Mouse (Mus musculus): ENCODE measurements at regions not wholly inside any gene's neighbourhood (a gene's known extent, or its start where the extent isn't known, plus 50 kb on each side); places are given as distances from the start of the nearest gene placed in this dataset.

DNA sequence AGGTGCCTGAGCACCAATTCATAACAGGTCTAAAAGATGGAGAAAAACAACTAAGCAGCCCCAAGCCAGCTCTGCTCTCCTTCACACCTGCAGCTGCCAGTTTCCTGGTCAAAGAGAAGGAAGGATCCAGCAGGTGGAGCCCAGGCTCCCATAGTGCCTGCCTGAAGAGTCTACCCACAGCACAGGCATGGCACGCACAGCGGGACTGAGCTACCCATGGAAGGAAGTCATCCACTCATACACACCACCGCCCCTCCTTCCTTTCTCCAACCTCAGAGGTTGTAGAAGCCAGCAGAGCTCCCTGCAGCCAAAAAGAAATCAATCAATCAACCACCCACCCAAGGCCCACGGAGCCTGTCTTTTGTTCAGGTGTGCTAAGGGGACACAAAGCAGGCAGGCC is 197.0 kb upstream of the Cadm1 start:
- no peak for DNase-seq (ENCODE audit: low spot score in 2 of 2)

DNA sequence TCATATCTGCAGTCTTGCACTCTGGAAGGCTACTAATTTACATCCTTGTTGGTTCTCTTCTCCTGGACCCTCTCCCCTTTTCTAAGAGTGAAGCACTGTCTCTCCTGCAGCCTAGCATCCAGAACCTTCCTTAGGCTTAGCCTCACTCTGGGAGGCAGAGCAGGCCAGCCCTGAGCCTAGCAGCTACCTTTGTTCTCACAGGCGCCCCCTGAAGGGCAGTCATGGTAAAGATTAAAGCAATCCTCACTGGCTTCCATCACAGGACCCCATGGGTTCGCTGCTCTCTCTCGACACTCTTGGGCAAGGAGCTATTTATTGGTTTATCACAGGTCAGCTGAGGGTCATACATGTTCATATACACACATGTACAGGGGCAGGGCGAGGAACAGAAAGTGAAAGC is 191.8 kb upstream of the Cadm1 start:
- peak in 1 of 2 experiments; percentile 23 for DNase-seq (ENCODE audit: low spot score in 2 of 2)

DNA sequence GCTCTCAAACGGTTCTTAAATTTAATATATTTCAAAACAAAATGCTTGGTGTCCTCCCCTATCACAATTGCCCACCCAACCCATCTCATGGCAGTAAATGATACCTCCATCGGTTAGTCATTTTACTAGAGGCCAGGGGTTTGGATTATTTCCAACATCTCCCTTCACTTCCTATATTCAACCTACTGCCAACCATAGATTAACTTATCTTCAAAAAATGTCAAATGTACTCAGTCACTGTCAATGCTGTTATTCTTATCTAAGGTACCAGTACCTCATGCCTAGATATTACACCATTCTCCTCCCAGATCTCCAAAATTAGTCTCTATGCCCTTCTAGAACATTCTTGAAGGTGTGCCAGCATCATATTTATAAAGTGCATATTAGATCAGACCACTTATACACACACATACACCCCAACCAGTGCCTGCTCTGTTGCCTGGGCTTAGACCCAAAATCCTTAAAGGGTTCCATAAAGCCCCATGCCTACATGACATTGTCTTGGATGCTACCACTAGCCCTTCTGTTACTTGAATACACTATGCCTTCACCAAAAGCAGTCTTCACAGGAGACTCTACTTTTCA is 183.4 kb upstream of the Cadm1 start:
- DNase-seq (ENCODE audit: low spot score in 2 of 2): no peak

DNA sequence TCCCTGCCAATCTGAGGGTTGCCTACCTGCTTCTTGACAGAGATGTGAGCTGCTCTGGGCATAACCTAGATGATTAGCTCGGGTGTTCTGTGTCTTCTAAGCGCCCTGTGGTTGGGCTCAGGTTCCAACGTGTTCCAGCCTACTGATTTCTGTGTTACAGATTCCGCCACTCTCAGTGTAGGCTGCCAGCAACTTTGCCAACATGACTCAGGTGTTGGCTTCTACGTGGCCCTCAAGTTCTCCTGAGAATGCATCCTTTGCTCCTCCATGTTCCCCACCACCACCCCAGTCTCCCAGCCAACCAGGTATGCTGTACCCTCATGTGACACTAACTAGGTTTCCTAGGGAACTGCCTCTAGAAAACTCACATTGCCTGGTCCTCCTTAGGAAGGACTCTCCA is 179.7 kb upstream of the Cadm1 start:
- DNase-seq (ENCODE audit: low spot score in 2 of 2): no peak

DNA sequence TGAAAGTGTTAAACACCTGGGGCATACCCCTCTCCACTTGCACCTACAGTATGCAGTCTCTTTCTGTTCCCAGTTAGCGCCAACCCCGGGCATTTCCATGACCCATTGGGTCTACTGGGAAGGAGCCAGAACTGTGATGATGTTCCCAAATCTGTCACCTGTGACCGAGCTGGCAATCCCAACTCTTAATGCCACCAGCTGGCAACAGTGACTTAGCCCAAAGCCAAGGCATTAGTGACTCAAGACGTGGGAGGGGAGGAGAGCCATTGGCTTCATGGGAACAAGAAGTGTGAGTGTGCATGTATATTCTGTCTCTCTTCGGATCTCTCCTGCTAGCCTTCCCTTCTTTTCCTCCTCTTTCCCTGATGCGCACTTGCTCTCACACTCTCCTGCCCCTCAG is 178.9 kb upstream of the Cadm1 start:
- DNase-seq (ENCODE audit: low spot score in 2 of 2): no peak

DNA sequence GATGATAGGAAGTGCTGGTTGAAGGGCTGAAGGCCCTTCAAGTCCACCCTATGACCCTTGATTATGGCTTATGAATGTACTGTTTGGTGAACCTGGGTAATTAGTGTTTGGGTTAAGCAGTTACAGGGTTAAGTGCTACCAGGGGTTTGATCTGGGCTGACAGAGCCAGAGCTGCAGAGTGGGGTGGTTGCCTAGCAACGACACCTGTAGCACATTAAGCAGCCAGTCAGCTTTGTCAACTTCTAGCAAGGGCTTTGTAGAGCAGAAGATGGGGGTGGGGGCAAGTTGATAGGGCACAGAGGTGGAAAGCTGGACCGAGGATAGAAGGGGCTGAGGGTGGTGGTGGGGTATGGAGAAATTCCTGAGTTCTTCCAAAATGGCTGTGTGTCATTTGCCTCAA is 177.0 kb upstream of the Cadm1 start:
- DNase-seq (ENCODE audit: low spot score in 2 of 2): no peak

DNA sequence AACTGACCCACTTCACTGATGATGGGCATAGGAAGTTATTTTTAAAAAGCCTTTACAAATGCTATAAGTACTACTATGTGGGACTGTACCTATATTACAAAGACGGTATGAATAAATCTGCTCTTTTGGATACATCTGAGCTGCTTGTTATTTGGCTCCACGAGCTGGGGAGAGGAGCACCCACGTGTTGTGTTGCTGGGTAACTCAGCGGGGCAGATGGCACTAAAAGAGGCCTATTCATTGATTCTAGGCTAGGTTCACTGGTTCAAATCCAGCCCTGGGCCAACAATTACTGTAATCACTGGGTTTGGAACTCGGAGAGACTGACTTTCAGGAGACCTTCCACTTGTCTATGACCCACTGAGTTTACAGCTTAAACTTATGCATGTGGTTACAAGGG is 176.0 kb upstream of the Cadm1 start:
- DNase-seq (ENCODE audit: low spot score in 2 of 2): peak in 1 of 2 experiments; percentile 58

DNA sequence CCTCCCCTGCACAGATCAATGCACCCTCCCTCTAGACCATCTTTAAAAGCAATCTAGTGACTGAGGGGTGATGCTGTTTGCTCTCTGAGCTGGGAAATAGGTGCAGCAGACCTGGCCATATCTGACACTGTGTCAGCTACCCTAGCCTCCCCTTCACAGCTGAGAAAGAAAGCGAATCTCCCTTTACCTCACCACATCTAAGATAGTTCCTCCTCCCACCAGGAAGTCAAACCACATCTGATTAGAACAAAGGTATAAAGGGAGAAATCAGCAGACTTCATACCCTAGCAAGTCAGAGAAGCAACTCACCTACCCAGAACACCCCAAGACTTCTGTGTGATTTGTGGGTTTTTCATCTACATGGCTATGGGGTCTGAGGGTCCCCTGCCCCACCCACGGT is 175.6 kb upstream of the Cadm1 start:
- no peak for DNase-seq (ENCODE audit: low spot score in 2 of 2)

DNA sequence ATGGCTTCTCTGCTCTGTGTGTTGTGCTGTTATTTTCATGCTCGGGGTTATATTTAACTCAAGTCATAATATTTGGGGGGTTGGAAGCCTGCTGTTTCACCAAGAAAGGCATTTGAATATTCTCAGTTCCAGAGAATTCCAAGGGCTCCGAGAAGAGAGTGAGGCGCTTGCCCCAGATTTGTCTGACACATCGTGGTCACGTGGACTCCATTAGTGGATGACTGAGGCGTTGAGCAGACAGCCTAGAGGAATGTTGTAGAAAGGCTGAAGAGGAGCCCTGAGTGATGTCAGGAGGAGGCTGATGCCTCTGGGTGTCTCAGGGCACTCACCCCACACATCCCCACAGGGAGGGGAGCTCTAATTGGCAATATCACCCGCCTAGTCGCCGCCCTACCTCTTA is 175.1 kb upstream of the Cadm1 start:
- DNase-seq (ENCODE audit: low spot score in 2 of 2): no peak

DNA sequence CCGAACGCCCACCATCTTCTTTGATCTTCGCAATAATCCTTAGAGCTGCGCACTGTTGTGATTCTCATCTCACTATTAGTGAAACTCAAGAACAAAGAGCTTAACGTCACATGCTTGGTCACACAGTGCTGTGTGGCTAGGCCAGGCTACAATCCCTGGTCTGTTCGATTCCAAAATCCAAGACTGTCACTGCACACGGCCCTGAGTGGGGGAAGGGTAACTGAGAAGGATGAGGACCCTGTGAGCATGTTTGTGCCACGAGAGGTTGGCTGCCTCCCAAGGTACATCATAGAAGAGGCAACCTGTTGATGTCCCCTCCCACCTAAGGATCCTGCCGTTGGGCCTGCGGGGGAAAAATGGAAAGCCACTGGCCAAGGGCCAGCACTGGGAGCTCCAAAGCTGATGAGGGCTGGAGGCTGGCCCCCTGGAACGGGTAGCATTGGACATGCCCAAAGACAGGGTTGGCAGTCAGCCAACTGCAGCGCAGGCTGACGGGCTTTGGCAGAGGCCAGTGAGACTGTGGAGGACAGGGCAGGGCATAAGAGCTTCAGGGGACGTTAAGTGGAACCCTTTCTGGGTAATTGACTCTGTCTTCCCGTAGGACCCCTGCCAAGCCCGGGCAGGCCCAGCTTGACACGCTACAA is 172.1 kb upstream of the Cadm1 start:
- DNase-seq (ENCODE audit: low spot score in 2 of 2): no peak

DNA sequence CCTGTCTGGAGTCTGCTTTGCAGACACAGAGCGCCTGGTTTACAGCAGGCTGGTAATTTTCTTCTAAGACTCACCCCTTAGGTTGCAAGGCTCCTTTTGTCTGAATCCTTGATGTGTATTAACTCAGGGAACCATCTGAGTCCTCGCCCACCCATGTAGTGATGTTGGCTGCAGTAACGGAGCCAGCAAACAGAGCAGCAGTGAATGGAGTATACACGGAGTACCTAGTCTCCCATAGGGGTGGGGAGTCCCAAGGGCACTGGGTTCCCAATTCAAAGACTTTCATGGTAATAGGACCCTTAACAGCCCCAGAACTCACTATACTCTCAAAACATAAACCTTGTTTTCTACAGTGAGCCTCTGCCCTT is 171.6 kb upstream of the Cadm1 start:
- no peak for DNase-seq (ENCODE audit: low spot score in 2 of 2)

DNA sequence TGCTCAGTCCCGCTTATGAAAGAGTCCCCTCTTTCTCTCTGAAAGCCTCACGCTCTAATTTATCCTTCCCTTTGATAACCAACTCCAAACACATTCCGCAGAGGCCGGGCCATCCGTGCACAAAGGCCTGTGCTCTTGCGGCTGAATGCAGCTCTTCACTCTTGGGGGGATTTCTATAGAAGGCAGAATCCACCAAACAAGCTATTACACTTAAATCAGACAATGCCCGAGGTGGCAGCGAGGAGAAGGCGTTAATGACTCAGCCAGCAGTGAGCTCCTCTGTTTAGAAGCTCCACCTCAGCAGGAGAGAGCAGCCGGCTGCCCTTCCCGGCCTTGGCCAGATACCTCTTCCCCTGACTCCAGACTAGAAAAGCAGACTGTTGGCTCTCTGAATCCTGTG is 166.9 kb upstream of the Cadm1 start:
- DNase-seq (ENCODE audit: low spot score in 2 of 2): no peak

DNA sequence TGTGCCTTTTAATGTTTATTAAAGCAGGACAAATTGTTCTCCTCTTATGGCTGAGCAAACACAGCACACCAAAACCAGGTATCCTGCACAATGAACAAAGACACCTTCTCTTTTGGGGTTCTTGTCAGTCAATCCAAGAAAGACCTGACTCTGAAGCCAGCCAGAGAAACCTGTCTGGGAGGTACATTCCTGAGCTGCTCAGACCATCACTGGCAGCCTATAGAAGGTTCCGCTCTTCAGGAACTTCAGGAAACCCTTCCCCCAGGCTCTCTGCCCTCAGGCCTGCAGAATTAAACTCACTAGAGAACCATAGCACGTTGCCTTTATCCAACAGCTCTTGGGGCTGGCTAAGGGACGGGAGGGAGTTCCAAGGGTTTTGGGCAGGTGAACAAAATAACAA is 165.2 kb upstream of the Cadm1 start:
- no peak for DNase-seq (ENCODE audit: low spot score in 2 of 2)

DNA sequence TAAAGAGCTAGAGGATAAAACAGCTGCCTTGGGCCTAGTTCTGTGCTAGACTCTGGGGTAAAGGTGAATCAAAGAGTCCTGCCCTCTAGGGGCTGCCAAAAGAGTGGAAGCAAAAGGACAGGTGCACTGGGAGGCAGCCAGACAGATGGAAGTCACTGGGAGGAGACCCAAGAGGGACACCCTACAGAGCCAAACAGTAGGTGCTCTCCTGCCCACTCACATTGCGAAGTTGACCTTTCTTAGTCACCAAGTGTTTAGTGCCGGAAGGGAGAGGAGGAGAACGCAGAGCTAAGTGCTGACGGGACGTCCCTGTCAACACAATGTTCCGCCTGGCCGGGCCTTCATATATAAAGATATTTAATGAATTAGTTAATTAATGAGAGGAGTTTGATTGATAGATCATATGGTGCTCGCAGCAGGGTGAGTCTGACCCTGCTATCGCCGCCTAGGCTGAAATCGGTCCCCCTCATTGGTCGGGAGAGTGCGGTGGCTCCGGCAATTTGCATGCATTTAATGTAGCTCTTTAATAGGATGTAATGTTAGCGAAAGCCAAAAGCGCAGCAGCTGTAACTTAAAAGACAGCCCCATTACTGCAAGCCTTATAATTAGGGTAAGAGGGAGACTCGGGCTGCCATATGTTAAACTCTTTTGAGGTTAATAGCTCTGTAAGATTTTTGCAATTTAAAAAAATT is 162.6 kb upstream of the Cadm1 start:
- DNase-seq (ENCODE audit: low spot score in 2 of 2): no peak

DNA sequence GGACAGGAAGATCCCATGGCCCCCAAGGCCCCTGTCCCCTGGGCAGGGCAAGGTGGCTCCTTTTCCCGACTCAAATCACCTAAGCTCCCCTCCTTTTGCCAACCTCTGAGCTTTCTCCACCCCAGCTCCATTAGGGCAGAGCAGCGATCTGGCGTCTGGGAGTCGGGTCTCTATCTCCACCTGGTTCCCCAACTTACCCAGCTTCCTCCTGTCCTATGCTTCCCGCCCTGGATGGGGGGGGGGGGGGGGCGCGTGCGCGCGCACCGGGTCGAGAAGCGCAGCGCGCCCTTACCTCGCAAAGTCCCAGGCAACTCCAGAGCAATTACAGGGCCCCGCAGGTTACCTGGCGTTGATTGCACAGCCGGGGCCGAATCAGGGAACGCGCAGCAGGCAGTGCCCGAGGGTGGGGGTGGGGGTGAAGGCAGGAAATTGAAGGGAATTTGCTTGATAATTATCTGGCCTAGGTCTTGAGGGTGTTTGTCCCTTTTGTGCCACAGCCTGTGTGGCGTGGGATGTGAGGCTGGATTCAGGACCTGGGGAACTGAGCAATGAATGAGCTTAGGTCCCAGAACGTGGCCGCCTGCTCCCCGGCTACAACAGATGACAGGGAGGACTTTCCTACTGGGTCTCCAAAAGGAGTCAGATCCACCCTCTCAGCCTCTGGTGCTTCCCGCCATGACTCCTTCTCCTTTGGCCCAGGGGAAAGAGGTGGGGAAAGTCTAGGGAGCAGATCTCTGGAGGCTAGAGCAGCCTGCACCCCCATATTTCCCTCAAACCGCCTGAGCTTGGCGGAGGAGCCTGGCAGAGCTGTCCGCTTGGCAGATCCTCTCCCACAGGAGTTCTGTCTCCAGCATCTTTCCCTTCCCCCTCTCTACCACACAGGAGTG is 161.7 kb upstream of the Cadm1 start:
- DNase-seq (ENCODE audit: low spot score in 2 of 2): peak; percentile 41 to 59

DNA sequence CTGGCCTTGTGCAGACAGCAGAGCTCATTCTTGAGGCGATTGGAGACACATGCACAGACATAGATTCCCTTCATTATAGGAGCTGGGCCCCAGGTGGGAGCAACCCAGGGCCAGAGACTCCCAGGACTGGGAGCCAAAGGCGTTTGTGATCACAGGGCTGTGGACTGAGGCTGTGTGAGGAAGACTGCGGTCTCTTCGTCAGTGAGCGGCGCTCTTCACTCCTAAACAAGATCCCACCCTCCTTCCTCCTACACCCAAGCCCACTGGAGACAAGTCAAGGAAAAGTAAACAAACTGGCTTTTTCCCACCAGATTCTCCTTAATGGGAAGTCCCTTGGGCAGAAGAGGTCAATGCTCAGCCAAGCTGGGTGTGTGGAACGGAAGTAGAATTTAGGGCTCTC is 157.7 kb upstream of the Cadm1 start:
- no peak for DNase-seq (ENCODE audit: low spot score in 2 of 2)

DNA sequence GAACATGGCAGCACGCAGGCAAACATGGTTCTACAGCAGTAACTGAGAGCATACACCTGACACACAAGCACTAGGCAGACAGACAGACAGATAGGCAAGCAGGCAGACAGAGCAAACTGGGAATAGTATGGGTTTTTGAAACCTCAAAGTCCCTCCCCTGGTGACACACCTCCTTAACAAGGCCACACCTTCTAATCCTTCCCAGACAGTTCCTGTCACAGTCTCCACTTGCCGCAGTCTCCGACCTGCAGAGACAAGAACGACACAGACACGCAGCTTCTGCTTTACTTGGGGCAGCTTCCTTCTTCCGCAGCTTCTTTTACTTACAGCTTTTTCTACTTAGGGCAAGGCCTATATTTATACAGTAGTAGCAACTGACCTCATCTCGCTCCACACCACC is 155.9 kb upstream of the Cadm1 start:
- DNase-seq (ENCODE audit: low spot score in 2 of 2): no peak

DNA sequence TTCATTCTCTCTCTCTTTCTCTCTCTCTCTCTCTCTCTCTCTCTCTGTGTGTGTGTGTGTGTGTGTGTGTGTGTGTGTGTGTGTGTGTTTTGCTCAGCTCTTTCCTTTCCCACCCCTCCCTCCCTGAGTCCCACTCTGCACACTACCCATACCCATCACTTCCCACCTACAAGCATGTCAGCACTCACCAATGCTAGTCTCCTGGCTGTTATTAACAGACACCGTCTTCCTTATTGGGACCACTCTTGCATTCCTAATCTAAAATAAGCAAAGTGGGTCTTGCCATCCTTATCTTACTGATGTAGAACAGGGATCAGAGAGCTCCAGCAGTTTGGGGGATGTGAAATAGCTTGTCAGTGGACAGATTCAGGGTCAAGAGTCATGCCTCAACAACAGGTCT is 153.3 kb upstream of the Cadm1 start:
- no peak for DNase-seq (ENCODE audit: low spot score in 2 of 2)

DNA sequence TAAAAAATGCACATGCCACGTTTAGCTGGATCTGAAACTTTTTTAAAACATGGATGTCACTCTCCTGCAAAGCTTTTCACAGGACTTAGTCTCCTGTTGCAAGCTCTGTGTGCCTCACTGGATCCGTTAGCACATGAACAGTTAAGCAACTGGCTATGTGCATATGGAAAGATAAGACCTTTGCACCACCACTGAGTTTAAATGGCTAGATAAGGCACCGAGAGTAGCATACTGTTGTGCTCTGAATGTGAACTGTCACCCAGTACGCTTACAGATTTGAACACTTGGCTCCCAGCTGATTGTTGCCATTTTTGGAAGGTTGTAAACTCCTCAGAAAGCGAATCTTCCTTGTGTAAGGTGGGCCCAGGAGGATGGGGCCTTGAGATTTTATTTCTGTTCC is 151.4 kb upstream of the Cadm1 start:
- no peak for DNase-seq (ENCODE audit: low spot score in 2 of 2)

DNA sequence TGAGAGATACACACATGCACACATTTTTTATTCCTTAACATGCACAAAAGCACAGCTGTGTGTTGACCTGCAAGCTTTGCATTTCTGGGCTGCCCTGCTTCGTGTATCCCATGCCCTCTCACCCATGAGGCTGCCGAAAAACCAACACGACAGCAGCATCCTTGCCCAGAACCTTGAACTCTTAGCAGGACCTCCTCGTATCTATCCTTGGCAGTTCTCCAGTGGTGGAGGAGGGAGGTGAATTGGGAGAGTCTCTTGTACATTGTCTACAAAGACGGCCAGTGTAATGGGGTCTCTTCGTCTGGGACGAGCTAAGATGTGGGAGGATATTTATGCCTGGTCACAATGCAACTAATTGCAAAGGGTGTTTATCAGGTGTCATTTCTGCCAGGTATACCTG is 149.6 kb upstream of the Cadm1 start:
- DNase-seq (ENCODE audit: low spot score in 2 of 2): no peak

DNA sequence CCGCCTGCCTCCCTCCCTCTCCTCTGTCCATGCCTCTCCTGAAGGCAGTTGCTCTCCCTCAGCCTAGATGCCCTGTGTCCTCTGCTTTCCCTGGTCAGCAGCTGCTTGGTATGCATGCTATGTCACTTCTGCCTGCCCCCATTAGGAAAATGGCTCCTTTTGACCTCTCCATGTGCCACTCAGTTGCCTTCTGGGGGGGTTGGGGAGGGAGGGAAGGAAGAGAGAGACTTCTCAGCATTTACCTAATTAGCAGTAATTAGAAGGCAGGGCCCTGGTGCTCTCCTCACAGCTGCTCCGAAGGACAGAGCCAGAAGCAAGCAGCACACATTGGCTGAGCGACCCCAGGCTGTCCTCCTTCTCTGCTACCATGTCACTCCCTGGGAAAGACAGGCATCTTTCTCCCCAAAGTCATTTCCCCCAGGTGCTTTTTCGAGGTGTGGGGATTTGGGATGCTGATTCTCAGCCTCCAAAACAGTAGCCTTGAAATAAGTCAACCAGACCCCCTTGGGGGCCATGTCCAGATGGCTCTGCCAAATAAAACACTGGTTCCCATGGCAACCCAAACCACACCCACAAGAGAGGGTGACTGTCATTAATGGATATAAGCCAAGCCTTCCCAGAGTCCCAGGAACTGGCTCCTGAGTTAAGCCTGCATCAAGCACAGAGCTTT is 145.7 kb upstream of the Cadm1 start:
- DNase-seq (ENCODE audit: low spot score in 2 of 2): no peak

DNA sequence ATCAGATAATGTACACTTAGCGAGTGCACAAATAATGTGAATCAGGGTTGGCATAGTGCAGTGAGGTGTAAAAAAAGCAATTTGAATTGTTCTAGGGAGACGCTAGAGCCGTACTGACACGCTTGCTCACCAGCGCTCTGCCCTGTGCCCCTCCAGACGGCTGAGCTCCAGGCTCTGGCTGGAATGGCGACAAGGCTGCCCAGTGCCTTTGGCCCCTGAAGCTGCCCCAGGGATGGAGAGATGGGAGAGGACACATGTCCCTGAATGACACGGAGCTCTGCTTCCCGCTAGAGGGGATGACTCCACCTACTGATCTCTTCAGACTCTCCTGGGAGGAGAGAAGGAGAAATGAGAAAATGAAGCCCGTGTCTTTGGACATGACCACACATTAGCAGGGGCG is 143.3 kb upstream of the Cadm1 start:
- DNase-seq (ENCODE audit: low spot score in 2 of 2): no peak
